Mouse (Mus musculus) MEL (cell line): ENCODE results near the gene Gm11549. TPM values are rescaled to one million over a fixed set of nuclear protein-coding genes. Genes with fewer than 3 reads are reported as not detected.

Experiments
- DNase-seq: peaks from one replicate; pipeline ENCODE4 v3.0.0; 2011; ENCODE audit warnings: low read depth, low spot score
- H3K27ac ChIP-seq: 2 replicates; pipeline ENCODE4 v1.5.1; 2012; ENCODE audit warnings: low read depth, mild to moderate bottlenecking, control low read depth, low read length, moderate library complexity; ENCODE audit not compliant: control insufficient read depth
- H3K27me3 ChIP-seq, 2 experiments: fragments of 150-350 bp in 1 of 2; sonication (generic) in 1 of 2; 2 replicates each; pipeline ENCODE4 v1.6.1; 2012; ENCODE audit warnings: low read length in 2 of 2, mild to moderate bottlenecking in 2 of 2, improper control_type of control experiment in 1 of 2, moderate library complexity in 1 of 2; ENCODE audit not compliant: insufficient read depth in 2 of 2, control insufficient read depth in 1 of 2
- H3K36me3 ChIP-seq, 2 experiments: 2 replicates each; pipeline ENCODE4 v1.6.1; 2012 to 2014; ENCODE audit warnings: low read length in 2 of 2, improper control_type of control experiment in 1 of 2, inconsistent platforms in 1 of 2, mild to moderate bottlenecking in 1 of 2; ENCODE audit not compliant: insufficient read depth in 2 of 2, control insufficient read depth in 1 of 2
- H3K4me1 ChIP-seq, 2 experiments: fragments of 150-350 bp in 1 of 2; sonication (generic) in 1 of 2; 2 replicates each; pipeline ENCODE4 v1.6.1; 2012; ENCODE audit warnings: low read length in 2 of 2, improper control_type of control experiment in 1 of 2, mild to moderate bottlenecking in 1 of 2; ENCODE audit not compliant: insufficient read depth in 2 of 2, control insufficient read depth in 1 of 2
- H3K4me3 ChIP-seq, 2 experiments: fragments of 150-350 bp in 1 of 2; sonication (generic) in 1 of 2; 2 replicates each; pipeline ENCODE4 v1.5.1; 2012; ENCODE audit warnings: low read depth in 2 of 2, low read length in 2 of 2, mild to moderate bottlenecking in 2 of 2, moderate library complexity in 2 of 2, control low read depth in 1 of 2, improper control_type of control experiment in 1 of 2; ENCODE audit not compliant: control insufficient read depth in 1 of 2, insufficient read depth in 1 of 2
- H3K79me2 ChIP-seq: 2 replicates; pipeline ENCODE4 v1.6.1; 2012; ENCODE audit warnings: mild to moderate bottlenecking, low read length, moderate library complexity; ENCODE audit not compliant: control insufficient read depth, poor library complexity, insufficient read depth
- H3K9ac ChIP-seq: 2 replicates; pipeline ENCODE4 v1.6.1; 2012; ENCODE audit warnings: low read depth, mild to moderate bottlenecking, control low read depth, low read length, moderate library complexity; ENCODE audit not compliant: control insufficient read depth, poor library complexity, severe bottlenecking
- H3K9me3 ChIP-seq: fragments of 150-350 bp; sonication (generic); replicated peaks from 2 replicates; pipeline ENCODE4 v1.6.1; 2012; ENCODE audit warnings: mild to moderate bottlenecking, low read length, improper control_type of control experiment, moderate library complexity; ENCODE audit not compliant: insufficient read depth
- EP300 ChIP-seq, 2 experiments: IDR thresholded peaks; 2 replicates each; pipeline ENCODE4 v1.6.1; 2011; ENCODE audit warnings: improper control_type of control experiment in 2 of 2, low read length in 2 of 2, low read depth in 1 of 2, mild to moderate bottlenecking in 1 of 2
- MAFK ChIP-seq: IDR thresholded peaks from 2 replicates; pipeline ENCODE4 v1.6.1; 2011; ENCODE audit warnings: low read depth, mild to moderate bottlenecking, low read length, improper control_type of control experiment, borderline replicate concordance
- MYB ChIP-seq: IDR thresholded peaks from 2 replicates; pipeline ENCODE4 v1.6.1; 2011; ENCODE audit warnings: mild to moderate bottlenecking, low read depth, low read length, improper control_type of control experiment
- POLR2AphosphoS2 ChIP-seq: IDR thresholded peaks from 2 replicates; pipeline ENCODE4 v1.6.1; 2011; ENCODE audit warnings: low read length, improper control_type of control experiment
- polyA plus RNA-seq, 2 experiments: library from polyadenylated mRNA; stranded (reverse) in 1 of 2; unstranded in 1 of 2; fragments of >175 nt in 1 of 2; fragments of >200 nt in 1 of 2; gene quantifications; 2 replicates each; pipeline versions ENCODE4 v1.2.1 to v1.2.4; 2012; ENCODE audit warnings: low replicate concordance in 2 of 2, low read depth in 1 of 2; ENCODE audit not compliant: insufficient read length in 2 of 2, insufficient read depth in 1 of 2, missing spikeins in 1 of 2
- total RNA-seq: library from RNA; depleted of rRNA; stranded (reverse); fragments of 300-350 nt; gene quantifications from 2 replicates; pipeline ENCODE4 v1.2.3, GENCODE M21; 2012; rRNA removed

The Gm11549 gene
- total and polyA plus RNA-seq, 3 experiments = not detected

- Histone ChIP-seq H3K27ac (no peak overlapping the region), H3K9me3 (no peaks in the 10 kb centered on the region), H3K27me3 (no peaks in the 10 kb centered on the region), H3K4me3 (no peak overlapping the region), H3K79me2 (no peaks in the 10 kb centered on the region), H3K9ac (no peak overlapping the region), H3K36me3 (peaks cover 0 to 10% of the 10 kb centered on the region in 2 experiments; a peak in 3 of 4 replicates), H3K4me1 (peaks cover 0 to 20% of the 10 kb centered on the region in 2 experiments; a peak in 3 of 4 replicates)
- peak; percentile 15 for DNase-seq
- TF ChIP-seq MYB = no peak
- TF ChIP-seq POLR2AphosphoS2 = no peak
- TF ChIP-seq EP300 (IDR thresholded peaks at IDR 0.05; ENCODE audit: low read depth in 1 of 2, low read length in 2 of 2) = no peak
- TF ChIP-seq MAFK = no peak
Measured at GRCm38 (mm10) chr3:36465538-36465937, 56.1 kb downstream of the Gm11549 start.

Other genes with a start within 250 kb of the Gm11549 start
- gene Anxa5, start 45.9 kb downstream of the Gm11549 start, total RNA-seq = 40.7 and 42.3 TPM in 2 replicates
- 100 to 1,000 TPM in 1 of 2 experiments, not detected in 1; 111 TPM for gene Anxa5, start 45.9 kb downstream of the Gm11549 start, polyA plus RNA-seq
- 1.0 and 1.5 TPM in 2 replicates for gene 1810062G17Rik, start 45.9 kb downstream of the Gm11549 start, total RNA-seq
- 1 to 10 TPM in 1 of 2 experiments, not detected in 1; 2.3 TPM for gene 1810062G17Rik, start 45.9 kb downstream of the Gm11549 start, polyA plus RNA-seq
- 40.6 and 46.0 TPM in 2 replicates for gene Exosc9, start 30.8 kb upstream of the Gm11549 start, total RNA-seq
- 10 to 100 TPM in 1 of 2 experiments, not detected in 1; 49.4 TPM for gene Exosc9, start 30.8 kb upstream of the Gm11549 start, polyA plus RNA-seq
- 124 and 133 TPM in 2 replicates for gene Ccna2, start 50.3 kb upstream of the Gm11549 start, total RNA-seq
- gene Ccna2, start 50.3 kb upstream of the Gm11549 start, polyA plus RNA-seq = 100 to 1,000 TPM; 180 to 487 TPM
- not detected in 2 replicates for gene Bbs7, start 91.7 kb upstream of the Gm11549 start, total RNA-seq
- gene Bbs7, start 91.7 kb upstream of the Gm11549 start, polyA plus RNA-seq = not detected
- gene Trpc3, start 168.4 kb upstream of the Gm11549 start, total RNA-seq = not detected in 2 replicates
- not detected for gene Trpc3, start 168.4 kb upstream of the Gm11549 start, polyA plus RNA-seq